Mouse (Mus musculus) liver, postnatal 0 days (tissue): ENCODE measurements around the gene Olfr591. TPM values are rescaled to one million over a fixed set of nuclear protein-coding genes. Genes with fewer than 3 reads are reported as not detected.
"Not testable (repeated sequence)": the region's sequence is repeated elsewhere in the genome, so short reads cannot be mapped to it uniquely, and the experiment has no call there.

Source experiments
- ATAC-seq: fragments of 200-750 bp; cut with Nextera tagmentation; 2 replicates; pipeline ENCODE4 v1.8.0; 2017; ENCODE audit warnings: mild to moderate bottlenecking, moderate library complexity
- DNase-seq: peaks from one replicate; pipeline ENCODE4 v3.0.0-alpha.2; 2016
- H3K27ac ChIP-seq: fragments of 300-500 bp; sonication (generic); 2 replicates; pipeline ENCODE4 v1.5.1; 2014; ENCODE audit warnings: antibody characterized with exemption, moderate library complexity, mild to moderate bottlenecking, low read depth
- H3K27me3 ChIP-seq: fragments of 300-500 bp; sonication (generic); 2 replicates; pipeline ENCODE4 v1.6.1; 2014; ENCODE audit warnings: low read length, control low read depth, mixed read lengths; ENCODE audit not compliant: insufficient read depth
- H3K36me3 ChIP-seq: fragments of 300-500 bp; sonication (generic); replicated peaks from 2 replicates; pipeline ENCODE4 v1.6.1; 2014; ENCODE audit warnings: mild to moderate bottlenecking, control low read depth, low read length, moderate library complexity, mixed read lengths; ENCODE audit not compliant: insufficient read depth
- H3K4me1 ChIP-seq: fragments of 300-500 bp; sonication (generic); 2 replicates; pipeline ENCODE4 v1.6.1; 2014; ENCODE audit warnings: antibody characterized with exemption, mild to moderate bottlenecking, control low read depth; ENCODE audit not compliant: insufficient read depth
- H3K4me2 ChIP-seq: fragments of 300-500 bp; sonication (generic); 2 replicates; pipeline ENCODE4 v1.6.1; 2014; ENCODE audit warnings: low read depth, mild to moderate bottlenecking, low read length, moderate library complexity, mixed read lengths
- H3K4me3 ChIP-seq: fragments of 300-500 bp; sonication (generic); 2 replicates; pipeline ENCODE4 v1.5.1; 2014; ENCODE audit warnings: low read depth, low read length
- H3K9ac ChIP-seq: fragments of 300-500 bp; sonication (generic); replicated peaks from 2 replicates; pipeline ENCODE4 v1.6.1; 2014; ENCODE audit warnings: mild to moderate bottlenecking, moderate library complexity
- H3K9me3 ChIP-seq: fragments of 300-500 bp; sonication (generic); 2 replicates; pipeline ENCODE4 v1.6.1; 2016; ENCODE audit warnings: mild to moderate bottlenecking, control low read depth, low read length, mixed read lengths
- CTCF ChIP-seq: sonication (generic); IDR thresholded peaks from 2 replicates; pipeline ENCODE4 v1.5.1; 2016; ENCODE audit warnings: antibody characterized with exemption, low read depth
- EP300 ChIP-seq: IDR thresholded peaks from 2 replicates; pipeline ENCODE4 v1.6.1; 2016; ENCODE audit warnings: antibody characterized with exemption, low read depth, mild to moderate bottlenecking
- WGBS: fragments of 180-500 bp; shearing (Covaris S2); extraction: QIAGEN DNeasy Blood & Tissue Kit; methylation state at CpG from one replicate; pipeline ENCODE4 v1.1.7; 2014; ENCODE audit not compliant: insufficient replicate concordance; 5-methylcytosine and 5-hydroxymethylcytosine counted together
- polyA plus RNA-seq: library from polyadenylated mRNA; unstranded; fragments of >200 nt; fragmentation: Nextera tagmentation; extraction: Ambion mirVana; gene quantifications from 2 replicates; pipeline ENCODE4 v1.2.1, GENCODE M21; 2015

Olfr591 gene
- not detected in 2 replicates for polyA plus RNA-seq

GRCm38 (mm10) chr7:103178240-103178639 is at the start of gene Olfr591:
Gene Olfr591, minus strand, starts transcription at chr7:103178340.
- WGBS, result 65% methylated on average over 1 of the region's 1 CpGs
- TF ChIP-seq CTCF (no peak), EP300 (no peak)
- no peak within 1 kb of the TSS for H3K27ac ChIP-seq
- H3K4me3 ChIP-seq, result no peak within 1 kb of the TSS
- no peaks in the 10 kb centered on the region for H3K36me3 ChIP-seq
- H3K4me2 ChIP-seq, result no peak within 1 kb of the TSS
- H3K9me3 ChIP-seq, result peaks cover 5% of the 10 kb centered on the region; the same call in 1 of the 2 replicates
- no peaks in the 10 kb centered on the region for H3K27me3 ChIP-seq
- no peaks in the 10 kb centered on the region for H3K4me1 ChIP-seq
- DNase-seq, result no peak
- no peak for ATAC-seq
- H3K9ac ChIP-seq, result no peak within 1 kb of the TSS

- H3K4me1 ChIP-seq, result no peaks in the 10 kb centered on the region
- no peak within 1 kb of the TSS for H3K9ac ChIP-seq
- no peaks in the 10 kb centered on the region for H3K27me3 ChIP-seq
- H3K4me3 ChIP-seq, result no peak within 1 kb of the TSS
- H3K9me3 ChIP-seq, result no peaks in the 10 kb centered on the region
- no peak within 1 kb of the TSS for H3K4me2 ChIP-seq
- TF ChIP-seq EP300 (no peak), CTCF (no peak)
- DNase-seq (no peak), ATAC-seq (no peak)
- no peak within 1 kb of the TSS for H3K27ac ChIP-seq
- H3K36me3 ChIP-seq, result no peaks in the 10 kb centered on the region
These were observed 38.6 kb upstream of the Olfr591 start, which contains the start of gene Olfr594 for GRCm38 (mm10) chr7:103216696-103217095. Gene Olfr594, plus strand, starts transcription at chr7:103216996.

GRCm38 (mm10) chr7:103212050-103212449 is 33.9 kb upstream of the Olfr591 start:
- not testable (repeated sequence) for H3K4me2 ChIP-seq, H3K4me1 ChIP-seq, H3K27ac ChIP-seq, H3K9me3 ChIP-seq, H3K36me3 ChIP-seq, H3K27me3 ChIP-seq, ATAC-seq, DNase-seq, H3K4me3 ChIP-seq, H3K9ac ChIP-seq
- WGBS, result 73% methylated on average over 5 of the region's 5 CpGs

- Histone ChIP-seq H3K27me3 (no peaks in the 10 kb centered on the region), H3K4me2 (no peak within 1 kb of the TSS), H3K36me3 (no peaks in the 10 kb centered on the region), H3K4me3 (no peak within 1 kb of the TSS), H3K9me3 (no peaks in the 10 kb centered on the region), H3K27ac (no peak within 1 kb of the TSS), H3K9ac (no peak within 1 kb of the TSS), H3K4me1 (no peaks in the 10 kb centered on the region)
- DNase-seq, result no peak
- 55% methylated on average over 1 of the region's 1 CpGs for WGBS
- TF ChIP-seq EP300 (no peak), CTCF (no peak)
- ATAC-seq, result no peak
These were observed 33.4 kb upstream of the Olfr591 start, which contains the start of gene Olfr593 for GRCm38 (mm10) chr7:103211562-103211961. Gene Olfr593, plus strand, starts transcription at chr7:103211862.

- not testable (repeated sequence) for H3K36me3 ChIP-seq, H3K27me3 ChIP-seq, H3K9me3 ChIP-seq, H3K4me3 ChIP-seq, ATAC-seq, H3K4me2 ChIP-seq, H3K27ac ChIP-seq, DNase-seq, H3K4me1 ChIP-seq, H3K9ac ChIP-seq
- WGBS, result 65% methylated on average over 1 of the region's 1 CpGs
These were observed 6.4 kb upstream of the Olfr591 start, which contains the start of gene Olfr592 for GRCm38 (mm10) chr7:103184503-103184902. Gene Olfr592, plus strand, starts transcription at chr7:103184803.

GRCm38 (mm10) chr7:103169697-103170096 is 8.4 kb downstream of the Olfr591 start:
- ATAC-seq (no peak), DNase-seq (no peak)
- H3K9me3 ChIP-seq, result no peaks in the 10 kb centered on the region
- no peak overlapping the region for H3K4me3 ChIP-seq
- TF ChIP-seq CTCF (no peak), EP300 (no peak)
- no peak overlapping the region for H3K27ac ChIP-seq
- WGBS, result 63% methylated on average over 5 of the region's 5 CpGs
- no peaks in the 10 kb centered on the region for H3K27me3 ChIP-seq
- no peak overlapping the region for H3K9ac ChIP-seq
- no peak overlapping the region for H3K4me2 ChIP-seq
- H3K36me3 ChIP-seq, result no peaks in the 10 kb centered on the region
- H3K4me1 ChIP-seq, result no peaks in the 10 kb centered on the region

- no peak within 1 kb of the TSS for H3K9ac ChIP-seq
- H3K4me2 ChIP-seq, result no peak within 1 kb of the TSS
- H3K27me3 ChIP-seq, result no peaks in the 10 kb centered on the region
- no peak within 1 kb of the TSS for H3K4me3 ChIP-seq
- 55% methylated on average over 2 of the region's 2 CpGs for WGBS
- no peaks in the 10 kb centered on the region for H3K4me1 ChIP-seq
- no peak within 1 kb of the TSS for H3K27ac ChIP-seq
- no peaks in the 10 kb centered on the region for H3K36me3 ChIP-seq
- DNase-seq, result no peak
- TF ChIP-seq EP300 (no peak), CTCF (no peak)
- no peaks in the 10 kb centered on the region for H3K9me3 ChIP-seq
- ATAC-seq, result no peak
These were observed 21.9 kb downstream of the Olfr591 start, which contains the start of gene Olfr589 for GRCm38 (mm10) chr7:103156256-103156655. Gene Olfr589, minus strand, starts transcription at chr7:103156356.
